Mouse (Mus musculus): Measurements from ENCODE around the gene Lmcd1.

DNA sequence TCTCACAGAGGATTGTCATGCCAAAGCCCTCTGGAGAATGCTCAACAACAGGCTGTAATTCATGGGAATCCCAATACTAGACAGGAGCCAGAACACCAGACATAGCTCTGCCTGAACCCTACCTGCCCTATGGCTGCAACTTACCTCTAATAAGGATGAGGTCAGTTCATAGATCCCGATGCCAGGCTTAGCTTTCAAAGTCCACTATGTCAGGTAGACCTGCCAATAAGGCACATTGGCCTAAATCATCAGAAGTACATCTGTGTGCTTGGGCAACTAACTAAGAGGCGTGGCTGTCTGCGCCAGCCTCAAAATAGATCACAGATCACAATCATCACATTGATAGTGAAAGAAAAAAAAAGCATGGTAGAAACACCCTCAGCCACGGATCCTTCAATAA is 45.9 kb downstream of the Lmcd1 start:
- TF ChIP-seq CTCF (IDR thresholded peaks at IDR 0.05; ENCODE audit: borderline replicate concordance, control insufficient read depth, extremely low read depth, insufficient read depth, low read length, poor library complexity) (no peak), POLR2A (IDR thresholded peaks at IDR 0.05; ENCODE audit: control insufficient read depth, extremely low read depth, insufficient read depth, low read length, poor library complexity) (no peak)

Measured in thymus, adult 2 months (tissue).